Mouse (Mus musculus) neural tube, postnatal 0 days (tissue): Measurements from ENCODE around the gene Zfp316. TPM values are rescaled to one million over a fixed set of nuclear protein-coding genes. Genes with fewer than 3 reads are reported as not detected.

Source experiments
- polyA plus RNA-seq: library from polyadenylated mRNA; unstranded; fragments of >200 nt; fragmentation: Nextera tagmentation; extraction: Ambion mirVana; gene quantifications from 2 replicates; pipeline ENCODE4 v1.2.1, GENCODE M21; 2015

The Zfp316 gene
- polyA plus RNA-seq: 6.9 and 7.9 TPM in 2 replicates

GRCm38 (mm10) chr5:143269363-143270150, at the start of gene Zfp316:
TSS of gene Zfp316 (minus strand) at chr5:143270022.

GRCm38 (mm10) chr5:143314730-143315513, 45.1 kb upstream of the Zfp316 start, which contains the start of gene E130309D02Rik:
TSS of gene E130309D02Rik (minus strand) at chr5:143315360.

GRCm38 (mm10) chr5:143293404-143293803, 23.6 kb upstream of the Zfp316 start, which contains the start of gene Zfp853:
TSS of gene Zfp853 (minus strand) at chr5:143293623.

GRCm38 (mm10) chr5:143235028-143235693, 34.7 kb downstream of the Zfp316 start, which contains the start of gene Zfp12:
TSS of gene Zfp12 (plus strand) at chr5:143235163.

GRCm38 (mm10) chr5:143226790-143227189, 43.0 kb downstream of the Zfp316 start, which contains the start of gene Spdye4a:
TSS of gene Spdye4a (minus strand) at chr5:143226890.

Other genes with a start within 250 kb of the Zfp316 start
- gene Rnf216, start 157.0 kb downstream of the Zfp316 start, polyA plus RNA-seq: 23.8 and 24.7 TPM in 2 replicates
- not detected in 2 replicates for gene Olfr718-ps1, start 122.4 kb downstream of the Zfp316 start, polyA plus RNA-seq
- gene Rbak, start 89.2 kb downstream of the Zfp316 start, polyA plus RNA-seq: 8.4 and 10.6 TPM in 2 replicates
- gene Spdye4b, start 89.0 kb downstream of the Zfp316 start, polyA plus RNA-seq: not detected in 2 replicates
- not detected in 2 replicates for gene Spdye4a, start 43.1 kb downstream of the Zfp316 start, polyA plus RNA-seq
- 9.8 and 11.9 TPM in 2 replicates for gene Zfp12, start 34.9 kb downstream of the Zfp316 start, polyA plus RNA-seq
- gene Zfp853, start 23.6 kb upstream of the Zfp316 start, polyA plus RNA-seq: 0.58 and 0.99 TPM in 2 replicates
- gene E130309D02Rik, start 45.3 kb upstream of the Zfp316 start, polyA plus RNA-seq: 19.9 and 21.3 TPM in 2 replicates
- 84.5 and 88.7 TPM in 2 replicates for gene Zdhhc4, start 59.2 kb upstream of the Zfp316 start, polyA plus RNA-seq
- gene Grid2ip, start 87.3 kb upstream of the Zfp316 start, polyA plus RNA-seq: 1.0 and 1.6 TPM in 2 replicates
- gene Kdelr2, start 133.8 kb upstream of the Zfp316 start, polyA plus RNA-seq: 138 and 142 TPM in 2 replicates
- gene Daglb, start 194.6 kb upstream of the Zfp316 start, polyA plus RNA-seq: 19.4 and 22.0 TPM in 2 replicates